Mouse (Mus musculus) spleen, adult 2 months (tissue): ENCODE measurements around the gene Spz1. TPM values are rescaled to one million over a fixed set of nuclear protein-coding genes. Genes with fewer than 3 reads are reported as not detected.
A peak's percentile ranks its signal among the peaks of the same experiment; 100 is the strongest.
"Not testable (repeated sequence)": the region's sequence is repeated elsewhere in the genome, so short reads cannot be mapped to it uniquely, and the experiment has no call there.

Experiments
- DNase-seq, 2 experiments: peaks; one replicate each; pipeline versions ENCODE4 v3.0.0 to v3.0.0-alpha.2; 2012 to 2021; ENCODE audit warnings: low spot score in 2 of 2, low read depth in 1 of 2
- H3K27ac ChIP-seq: fragments of 200-500 bp; 2 replicates; pipeline ENCODE4 v1.5.1; 2012; ENCODE audit warnings: low read length, inconsistent platforms; ENCODE audit not compliant: insufficient read depth
- H3K27me3 ChIP-seq: fragments of 200-500 bp; 2 replicates; pipeline ENCODE4 v1.6.1; 2012; ENCODE audit warnings: mild to moderate bottlenecking, moderate library complexity, low read length, inconsistent platforms; ENCODE audit not compliant: control insufficient read depth, insufficient read depth
- H3K36me3 ChIP-seq: fragments of 200-500 bp; 2 replicates; pipeline ENCODE4 v1.6.1; 2012; ENCODE audit warnings: mild to moderate bottlenecking, low read length, inconsistent platforms; ENCODE audit not compliant: control insufficient read depth, insufficient read depth
- H3K4me1 ChIP-seq: fragments of 200-500 bp; 2 replicates; pipeline ENCODE4 v1.6.1; 2011; ENCODE audit warnings: inconsistent platforms; ENCODE audit not compliant: control insufficient read depth, insufficient read depth, insufficient read length
- H3K4me3 ChIP-seq: fragments of 200-500 bp; 2 replicates; pipeline ENCODE4 v1.5.1; 2011; ENCODE audit warnings: mild to moderate bottlenecking, inconsistent platforms; ENCODE audit not compliant: insufficient read depth, insufficient read length; ENCODE audit errors: extremely low read depth
- CTCF ChIP-seq: fragments of 200-500 bp; IDR thresholded peaks from 2 replicates; pipeline ENCODE4 v1.5.1; 2011; ENCODE audit warnings: mild to moderate bottlenecking, inconsistent platforms; ENCODE audit not compliant: insufficient read depth, insufficient read length, insufficient replicate concordance; ENCODE audit errors: extremely low read depth
- POLR2A ChIP-seq: fragments of 200-500 bp; IDR thresholded peaks from 2 replicates; pipeline ENCODE4 v1.6.1; 2011; ENCODE audit warnings: low read depth, low read length, inconsistent platforms
- WGBS: fragments of 180-500 bp; shearing (Covaris S2); methylation state at CpG from one replicate; pipeline ENCODE4 v1.1.7; 2018; 5-methylcytosine and 5-hydroxymethylcytosine counted together
- polyA plus RNA-seq: library from polyadenylated mRNA; depleted of rRNA; stranded (reverse); fragments of >200 nt; gene quantifications from 2 replicates; pipeline ENCODE4 v1.2.3, GENCODE M21; 2012

Gene Spz1
- polyA plus RNA-seq, 1 experiment: not detected

- peak in 1 of 2 experiments; percentile 23 for DNase-seq
- Histone ChIP-seq H3K36me3 (no peaks in the 10 kb centered on the region), H3K4me3 (peak overlapping the region; percentile 76), H3K4me1 (peaks cover 4% of the 10 kb centered on the region), H3K27me3 (no peaks in the 10 kb centered on the region), H3K27ac (no peak overlapping the region)
- TF ChIP-seq POLR2A (no peak), CTCF (no peak)
- 7% methylated on average over 13 of the region's 13 CpGs for WGBS
Measured at GRCm38 (mm10) chr13:92609486-92610310, 33.7 kb upstream of the Spz1 start.

- not testable (repeated sequence) for DNase-seq, H3K4me1 ChIP-seq, H3K4me3 ChIP-seq, H3K27me3 ChIP-seq, H3K36me3 ChIP-seq, H3K27ac ChIP-seq
- WGBS: 87% methylated on average over 4 of the region's 4 CpGs
Measured at GRCm38 (mm10) chr13:92605306-92605705, 29.3 kb upstream of the Spz1 start.

GRCm38 (mm10) chr13:92595424-92595823 lies 19.5 kb upstream of the Spz1 start:
- H3K4me1 ChIP-seq: 0 out of 2 replicates have a peak, but pooled peaks cover 4% of the 10 kb centered on the region
- no peak for DNase-seq

GRCm38 (mm10) chr13:92594907-92595306 lies 18.9 kb upstream of the Spz1 start:
- Histone ChIP-seq H3K4me1 (0 out of 2 replicates have a peak, but pooled peaks cover 4% of the 10 kb centered on the region), H3K27ac (no peak overlapping the region), H3K27me3 (no peaks in the 10 kb centered on the region)

More at GRCm38 (mm10) chr13:92595424-92595823, 19.5 kb upstream of the Spz1 start:
- 73% methylated on average over 3 of the region's 3 CpGs for WGBS
- Histone ChIP-seq H3K36me3 (no peaks in the 10 kb centered on the region), H3K4me3 (no peak overlapping the region), H3K27me3 (no peaks in the 10 kb centered on the region), H3K27ac (no peak overlapping the region)
- TF ChIP-seq CTCF (no peak), POLR2A (no peak)

GRCm38 (mm10) chr13:92594481-92594880 lies 18.5 kb upstream of the Spz1 start:
- no peak overlapping the region for H3K4me3 ChIP-seq
- no peak overlapping the region for H3K27ac ChIP-seq
- H3K4me1 ChIP-seq: 0 out of 2 replicates have a peak, but pooled peaks cover 4% of the 10 kb centered on the region
- H3K36me3 ChIP-seq: no peaks in the 10 kb centered on the region
- DNase-seq: no peak
- H3K27me3 ChIP-seq: no peaks in the 10 kb centered on the region
- no peak for TF ChIP-seq CTCF
- TF ChIP-seq POLR2A: no peak
- WGBS: 90% methylated on average over 6 of the region's 6 CpGs

More at GRCm38 (mm10) chr13:92594907-92595306, 18.9 kb upstream of the Spz1 start:
- Histone ChIP-seq H3K36me3 (no peaks in the 10 kb centered on the region), H3K4me3 (no peak overlapping the region)
- TF ChIP-seq CTCF: no peak
- no peak for TF ChIP-seq POLR2A
- 93% methylated on average over 3 of the region's 3 CpGs for WGBS
- DNase-seq: no peak

GRCm38 (mm10) chr13:92593731-92594396 lies 17.9 kb upstream of the Spz1 start:
- Histone ChIP-seq H3K4me3 (no peak overlapping the region), H3K36me3 (no peaks in the 10 kb centered on the region), H3K4me1 (0 out of 2 replicates have a peak, but pooled peaks cover 4% of the 10 kb centered on the region), H3K27me3 (no peaks in the 10 kb centered on the region), H3K27ac (no peak overlapping the region)
- TF ChIP-seq POLR2A: no peak
- TF ChIP-seq CTCF: no peak
- WGBS: 55% methylated on average over 3 of the region's 3 CpGs
- no peak for DNase-seq
